Mouse (Mus musculus) thymus, adult 2 months (tissue): ENCODE data around the gene Lrrc75b.

ENCODE experiments used
- CTCF ChIP-seq: fragments of 200-500 bp; IDR thresholded peaks from 2 replicates; pipeline ENCODE4 v1.5.1; 2012; ENCODE audit warnings: mild to moderate bottlenecking, control low read depth, low read length, moderate library complexity, borderline replicate concordance; ENCODE audit not compliant: control insufficient read depth, poor library complexity, insufficient read depth; ENCODE audit errors: extremely low read depth
- POLR2A ChIP-seq: fragments of 200-500 bp; IDR thresholded peaks from 2 replicates; pipeline ENCODE4 v1.6.1; 2012; ENCODE audit warnings: mild to moderate bottlenecking, low read length, control low read depth, moderate library complexity; ENCODE audit not compliant: control insufficient read depth, poor library complexity, insufficient read depth; ENCODE audit errors: extremely low read depth

DNA sequence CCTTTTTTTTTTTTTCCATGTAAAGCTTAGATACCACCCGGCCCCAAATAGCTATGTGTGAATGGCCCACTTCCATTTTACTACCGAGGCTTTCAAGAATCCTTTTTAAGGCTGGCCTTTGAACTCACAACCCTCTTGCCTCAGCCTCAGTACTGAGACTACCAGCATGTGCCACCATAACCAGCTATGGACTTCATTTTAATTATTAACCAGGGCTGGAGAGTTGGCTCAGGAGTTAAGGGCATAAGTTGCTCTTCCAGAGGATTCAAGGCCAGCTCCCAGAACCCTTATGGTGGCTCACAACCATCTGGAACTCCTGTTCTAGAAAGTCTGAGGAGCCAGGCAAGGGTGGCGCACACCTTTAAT lies 55.0 kb downstream of the Lrrc75b start:
- TF ChIP-seq POLR2A (no peak), CTCF (no peak)
